28 mouse cellular contexts compared by ENCODE assay signal in genomic region chr3:33060343-33060937, GRCm38 (mm10).
DNase-seq lines count a peak whose midpoint lies in the region; ATAC-seq lines count a peak whose summit lies in the region.
"Had no signal": no experiment of that assay in that cellular context is flagged by ENCODE, and none has a peak within 500 bp of the region (broad histone marks: within the 10 kb centered on the region; RNA-seq: fewer than 3 reads in every experiment).

No protein-coding gene starts in this region.

- H3K4me2 ChIP-seq in forebrain, embryonic 13.5 days: peak overlapping the region; percentile 10; the same call in 1 of the 2 replicates
- H3K4me2 ChIP-seq in forebrain, embryonic 11.5 days (ENCODE audit: low read depth, low read length, severe bottlenecking): no peak overlapping the region
- peak overlapping the region; percentile 20; the same call in 1 of the 2 replicates for H3K4me2 ChIP-seq in hindbrain, embryonic 14.5 days (replicated peaks)
- no peak overlapping the region for H3K4me2 ChIP-seq in hindbrain, embryonic 12.5 days (replicated peaks)
- H3K4me2 ChIP-seq in neural tube, embryonic 13.5 days: peak overlapping the region; percentile 9; the same call in 1 of the 2 replicates
- peak overlapping the region; percentile 36 for H3K4me2 ChIP-seq in neural tube, embryonic 15.5 days
- H3K4me2 ChIP-seq: heart, embryonic 13.5 days; intestine, embryonic 15.5 days; limb, embryonic 13.5 days; liver, embryonic 11.5 days; lung, embryonic 15.5 days; midbrain, embryonic 15.5 days; stomach, embryonic 15.5 days had no signal

- H3K4me3 ChIP-seq in forebrain, embryonic 13.5 days: no peak overlapping the region
- H3K4me3 ChIP-seq in forebrain, embryonic 11.5 days (ENCODE audit: low read depth, low read length): no peak overlapping the region
- H3K4me3 ChIP-seq in hindbrain, embryonic 14.5 days (replicated peaks; ENCODE audit: low read length): no peak overlapping the region
- no peak overlapping the region for H3K4me3 ChIP-seq in hindbrain, embryonic 12.5 days
- H3K4me3 ChIP-seq in neural tube, embryonic 13.5 days: no peak overlapping the region
- no peak overlapping the region for H3K4me3 ChIP-seq in neural tube, embryonic 15.5 days (replicated peaks)
- H3K4me3 ChIP-seq: heart, embryonic 13.5 days; intestine, embryonic 15.5 days; limb, embryonic 13.5 days; lung, embryonic 15.5 days; midbrain, embryonic 10.5 days; midbrain, embryonic 15.5 days; myocyte; stomach, embryonic 15.5 days had no signal

- ATAC-seq in forebrain, embryonic 13.5 days: no peak
- ATAC-seq in forebrain, embryonic 11.5 days (replicated peaks; ENCODE audit: low FRiP score): no peak
- peak; percentile 47; the same call in 1 of the 2 replicates for ATAC-seq in hindbrain, embryonic 14.5 days (ENCODE audit: low FRiP score)
- ATAC-seq in hindbrain, embryonic 12.5 days (ENCODE audit: low FRiP score): no peak
- peak; percentile 48; the same call in 1 of the 2 replicates for ATAC-seq in neural tube, embryonic 13.5 days (ENCODE audit: low read depth)
- ATAC-seq in neural tube, embryonic 15.5 days (ENCODE audit: low FRiP score): peak; percentile 62; the same call in 1 of the 2 replicates
- no peak for ATAC-seq in activated CD4-positive, CD25-positive, alpha-beta regulatory T cell, adult 4 months
- ATAC-seq: intestine, embryonic 15.5 days; midbrain, embryonic 15.5 days; Patski had no signal

- no peak for DNase-seq in forebrain, embryonic 11.5 days (ENCODE audit: low spot score)
- DNase-seq in hindbrain, embryonic 14.5 days (ENCODE audit: low spot score): no peak
- no peak for DNase-seq in neural tube, embryonic 10.5 days (ENCODE audit: extremely low spot score, low spot score)
- DNase-seq: adrenal gland, postnatal 14 days; cerebellum, adult 8-10 months; cerebellum, postnatal 25 days; gastrocnemius, postnatal 10 days; heart, postnatal 10 days; kidney, adult 8-10 months; kidney, postnatal 4 days; right cerebral cortex, postnatal 25 days; thymus, postnatal 25 days had no signal

- no peak overlapping the region for H3K9ac ChIP-seq in forebrain, embryonic 13.5 days
- H3K9ac ChIP-seq in forebrain, embryonic 11.5 days (ENCODE audit: low read length): no peak overlapping the region
- H3K9ac ChIP-seq in hindbrain, embryonic 14.5 days: no peak overlapping the region; the same call in 1 of the 2 replicates
- H3K9ac ChIP-seq in hindbrain, embryonic 12.5 days: no peak overlapping the region
- 0 out of 2 replicates have a peak overlapping the region, but pooled peaks have one; percentile 34 for H3K9ac ChIP-seq in neural tube, embryonic 13.5 days
- H3K9ac ChIP-seq in neural tube, embryonic 15.5 days (replicated peaks): no peak overlapping the region
- H3K9ac ChIP-seq: heart, embryonic 13.5 days; intestine, embryonic 15.5 days; limb, embryonic 13.5 days; lung, embryonic 15.5 days; midbrain, embryonic 15.5 days; stomach, embryonic 15.5 days had no signal

- H3K9me3 ChIP-seq in forebrain, embryonic 13.5 days (replicated peaks): no peaks in the 10 kb centered on the region
- H3K9me3 ChIP-seq in forebrain, embryonic 11.5 days (ENCODE audit: control insufficient read depth, low read length): no peaks in the 10 kb centered on the region
- H3K9me3 ChIP-seq in hindbrain, embryonic 14.5 days (ENCODE audit: control insufficient read depth, low read length): no peaks in the 10 kb centered on the region
- H3K9me3 ChIP-seq in hindbrain, embryonic 12.5 days (replicated peaks): no peaks in the 10 kb centered on the region
- H3K9me3 ChIP-seq in neural tube, embryonic 13.5 days: no peaks in the 10 kb centered on the region
- no peaks in the 10 kb centered on the region for H3K9me3 ChIP-seq in neural tube, embryonic 15.5 days (replicated peaks)
- H3K9me3 ChIP-seq: heart, embryonic 13.5 days; intestine, embryonic 15.5 days; limb, embryonic 13.5 days; lung, embryonic 15.5 days; midbrain, embryonic 10.5 days; midbrain, embryonic 15.5 days; stomach, embryonic 15.5 days had no signal

- peaks cover 38% of the 10 kb centered on the region for H3K4me1 ChIP-seq in forebrain, embryonic 13.5 days
- peaks cover 16% of the 10 kb centered on the region; the same call in 1 of the 2 replicates for H3K4me1 ChIP-seq in forebrain, embryonic 11.5 days (replicated peaks; ENCODE audit: control insufficient read depth, insufficient read depth, low read length)
- peaks cover 24% of the 10 kb centered on the region; the same call in 1 of the 2 replicates for H3K4me1 ChIP-seq in hindbrain, embryonic 14.5 days (replicated peaks; ENCODE audit: control insufficient read depth, insufficient read depth, low read length)
- H3K4me1 ChIP-seq in hindbrain, embryonic 12.5 days: peaks cover 18% of the 10 kb centered on the region
- peaks cover 44% of the 10 kb centered on the region for H3K4me1 ChIP-seq in neural tube, embryonic 13.5 days (replicated peaks)
- peaks cover 30% of the 10 kb centered on the region for H3K4me1 ChIP-seq in neural tube, embryonic 15.5 days
- H3K4me1 ChIP-seq: heart, embryonic 13.5 days; intestine, embryonic 15.5 days; limb, embryonic 13.5 days; lung, embryonic 15.5 days; stomach, embryonic 15.5 days had no signal

- 35% methylated on average over 7 of the region's 7 CpGs for WGBS in forebrain, embryonic 13.5 days
- WGBS in forebrain, embryonic 11.5 days: 46% methylated on average over 7 of the region's 7 CpGs
- 34% methylated on average over 7 of the region's 7 CpGs for WGBS in hindbrain, embryonic 14.5 days
- WGBS in hindbrain, embryonic 12.5 days: 51% methylated on average over 7 of the region's 7 CpGs
- 39% methylated on average over 7 of the region's 7 CpGs for WGBS in neural tube, embryonic 13.5 days
- 24% methylated on average over 7 of the region's 7 CpGs for WGBS in neural tube, embryonic 15.5 days

- H3K27me3 ChIP-seq in forebrain, embryonic 13.5 days: no peaks in the 10 kb centered on the region
- no peaks in the 10 kb centered on the region for H3K27me3 ChIP-seq in forebrain, embryonic 11.5 days (ENCODE audit: control insufficient read depth, insufficient read depth, low read length)
- no peaks in the 10 kb centered on the region for H3K27me3 ChIP-seq in hindbrain, embryonic 14.5 days (ENCODE audit: control insufficient read depth, insufficient read depth, low read length)
- no peaks in the 10 kb centered on the region for H3K27me3 ChIP-seq in hindbrain, embryonic 12.5 days
- 0 out of 2 replicates have a peak, but pooled peaks cover 2% of the 10 kb centered on the region for H3K27me3 ChIP-seq in neural tube, embryonic 13.5 days
- no peaks in the 10 kb centered on the region for H3K27me3 ChIP-seq in neural tube, embryonic 15.5 days (replicated peaks)
- H3K27me3 ChIP-seq: heart, embryonic 13.5 days; intestine, embryonic 15.5 days; limb, embryonic 13.5 days; lung, embryonic 15.5 days; midbrain, embryonic 15.5 days; stomach, embryonic 15.5 days had no signal

- H3K36me3 ChIP-seq in forebrain, embryonic 13.5 days (ENCODE audit: poor library complexity, severe bottlenecking): no peaks in the 10 kb centered on the region
- no peaks in the 10 kb centered on the region for H3K36me3 ChIP-seq in forebrain, embryonic 11.5 days (ENCODE audit: control insufficient read depth, insufficient read depth, low read length)
- H3K36me3 ChIP-seq in hindbrain, embryonic 14.5 days (replicated peaks; ENCODE audit: control insufficient read depth, insufficient read depth): no peaks in the 10 kb centered on the region
- H3K36me3 ChIP-seq in hindbrain, embryonic 12.5 days: no peaks in the 10 kb centered on the region
- H3K36me3 ChIP-seq in neural tube, embryonic 13.5 days: no peaks in the 10 kb centered on the region
- H3K36me3 ChIP-seq in neural tube, embryonic 15.5 days: no peaks in the 10 kb centered on the region
- H3K36me3 ChIP-seq: heart, embryonic 13.5 days; intestine, embryonic 15.5 days; limb, embryonic 13.5 days; lung, embryonic 15.5 days; midbrain, embryonic 10.5 days; midbrain, embryonic 15.5 days; stomach, embryonic 15.5 days had no signal

- H3K27ac ChIP-seq in forebrain, embryonic 13.5 days: no peak overlapping the region
- no peak overlapping the region for H3K27ac ChIP-seq in forebrain, embryonic 11.5 days (ENCODE audit: low read depth, low read length)
- H3K27ac ChIP-seq in hindbrain, embryonic 14.5 days: peak overlapping the region; percentile 32; the same call in 1 of the 2 replicates
- no peak overlapping the region for H3K27ac ChIP-seq in hindbrain, embryonic 12.5 days
- peak overlapping the region; percentile 59 for H3K27ac ChIP-seq in neural tube, embryonic 13.5 days (replicated peaks)
- H3K27ac ChIP-seq in neural tube, embryonic 15.5 days (replicated peaks): peak overlapping the region; percentile 67
- H3K27ac ChIP-seq: heart, embryonic 13.5 days; intestine, embryonic 15.5 days; kidney, postnatal 0 days; limb, embryonic 13.5 days; lung, embryonic 15.5 days; midbrain, embryonic 10.5 days; midbrain, embryonic 15.5 days; stomach, embryonic 15.5 days had no signal

Comparison
In these comparisons a context has a peak if more than half of its experiments do, and no peak if none do; other contexts are left out.
1. ATAC-seq: peak in hindbrain, embryonic 14.5 days (single experiment), neural tube, embryonic 13.5 days (single experiment) and neural tube, embryonic 15.5 days (single experiment); none in forebrain, embryonic 13.5 days (single experiment), forebrain, embryonic 11.5 days (single experiment), hindbrain, embryonic 12.5 days (single experiment) and activated CD4-positive, CD25-positive, alpha-beta regulatory T cell, adult 4 months (single experiment).
2. H3K27ac ChIP-seq: peak in hindbrain, embryonic 14.5 days (single experiment), neural tube, embryonic 13.5 days (single experiment) and neural tube, embryonic 15.5 days (single experiment); none in forebrain, embryonic 13.5 days (single experiment), forebrain, embryonic 11.5 days (single experiment) and hindbrain, embryonic 12.5 days (single experiment).
3. H3K4me2 ChIP-seq: peak in forebrain, embryonic 13.5 days (single experiment), hindbrain, embryonic 14.5 days (single experiment), neural tube, embryonic 13.5 days (single experiment) and neural tube, embryonic 15.5 days (single experiment); none in forebrain, embryonic 11.5 days (single experiment) and hindbrain, embryonic 12.5 days (single experiment).